Mouse (Mus musculus) regulatory T cell (primary cell): Measurements from ENCODE around the gene Macrod1.
"Not testable (repeated sequence)": the region's sequence is repeated elsewhere in the genome, so short reads cannot be mapped to it uniquely, and the experiment has no call there.

Experiments used
- in situ Hi-C: fragments of 300-600 bp; cut with MboI, MseI; formaldehyde crosslinking; loops from one replicate; pipeline ENCODE4 v1.15.1; 2025; ENCODE audit warnings: high pct_unique_total_duplicates

The Macrod1 gene

GRCm38 (mm10) chr19:7056248-7057087 is at the start of gene Macrod1:
Macrod1 (plus strand) TSS chr19:7056810.
- in situ Hi-C loops, result no loop called here

GRCm38 (mm10) chr19:7006892-7007593 is 49.6 kb upstream of the Macrod1 start:
- in situ Hi-C loops, result no loop called here

- in situ Hi-C loops, result no loop called here
Measured at GRCm38 (mm10) chr19:7012426-7012825, 44.2 kb upstream of the Macrod1 start.

- in situ Hi-C loops, result no loop called here
Measured at GRCm38 (mm10) chr19:7013984-7014383, 42.6 kb upstream of the Macrod1 start.

- in situ Hi-C loops, result loop anchor here (5.0 kb wide), 1 partner anchor 77 kb away; no protein-coding TSS in a partner anchor
Measured at GRCm38 (mm10) chr19:7014481-7015135, 42.0 kb upstream of the Macrod1 start.

- in situ Hi-C loops, result loop anchor here (5.0 kb wide), 1 partner anchor 80 kb away; no protein-coding TSS in a partner anchor
Measured at GRCm38 (mm10) chr19:7017541-7018457, 38.8 kb upstream of the Macrod1 start.

GRCm38 (mm10) chr19:7018546-7018945 is 38.1 kb upstream of the Macrod1 start:
- in situ Hi-C loops, result loop anchor here (5.0 kb wide), 1 partner anchor 81 kb away; no protein-coding TSS in a partner anchor

GRCm38 (mm10) chr19:7019191-7019590 is 37.4 kb upstream of the Macrod1 start, which contains the start of gene Fermt3:
Fermt3 (minus strand) TSS chr19:7019469.
- in situ Hi-C loops, result loop anchor here (5.0 kb wide), 1 partner anchor 82 kb away; no protein-coding TSS in a partner anchor

- in situ Hi-C loops, result loop anchor here (5.0 to 10.0 kb wide), 2 partner anchors 148 to 1885 kb away; no protein-coding TSS in a partner anchor
Measured at GRCm38 (mm10) chr19:7020224-7020641, 36.4 kb upstream of the Macrod1 start.

- in situ Hi-C loops, result loop anchor here (10.0 to 25.0 kb wide), 2 partner anchors 1758 to 1875 kb away; partner anchors contain the start of genes Polr2g and Taf6l
Measured at GRCm38 (mm10) chr19:7029531-7029930, 27.1 kb upstream of the Macrod1 start.

GRCm38 (mm10) chr19:7034006-7034405 is 22.6 kb upstream of the Macrod1 start:
- in situ Hi-C loops, result loop anchor here (25.0 kb wide), 1 partner anchor 1753 kb away; the partner anchor contains the start of genes Polr2g and Taf6l

- in situ Hi-C loops, result loop anchor here (25.0 kb wide), 1 partner anchor 1748 kb away; the partner anchor contains the start of genes Polr2g and Taf6l
Measured at GRCm38 (mm10) chr19:7039088-7039720, 17.4 kb upstream of the Macrod1 start.

- in situ Hi-C loops, result loop anchor here (25.0 kb wide), 1 partner anchor 1747 kb away; the partner anchor contains the start of genes Polr2g and Taf6l
Measured at GRCm38 (mm10) chr19:7039841-7040636, 16.6 kb upstream of the Macrod1 start, which contains the start of gene Stip1. Stip1 (minus strand) TSS chr19:7039967.

GRCm38 (mm10) chr19:7040637-7041130 is 15.9 kb upstream of the Macrod1 start:
- in situ Hi-C loops, result loop anchor here (25.0 kb wide), 1 partner anchor 1747 kb away; the partner anchor contains the start of genes Polr2g and Taf6l

GRCm38 (mm10) chr19:7041171-7041570 is 15.4 kb upstream of the Macrod1 start:
- in situ Hi-C loops, result loop anchor here (25.0 kb wide), 1 partner anchor 1746 kb away; the partner anchor contains the start of genes Polr2g and Taf6l

GRCm38 (mm10) chr19:7044279-7044678 is 12.3 kb upstream of the Macrod1 start:
- in situ Hi-C loops, result loop anchor here (25.0 kb wide), 1 partner anchor 1743 kb away; the partner anchor contains the start of genes Polr2g and Taf6l

GRCm38 (mm10) chr19:7044706-7045105 is 11.9 kb upstream of the Macrod1 start:
- in situ Hi-C loops, result loop anchor here (25.0 kb wide), 1 partner anchor 1743 kb away; the partner anchor contains the start of genes Polr2g and Taf6l

- in situ Hi-C loops, result not testable (repeated sequence)
Measured at GRCm38 (mm10) chr19:7053382-7053781, 3.2 kb upstream of the Macrod1 start.
